Mouse (Mus musculus) MEL (cell line): Measurements from ENCODE around the gene Tsx. TPM values are rescaled to one million over a fixed set of nuclear protein-coding genes. Genes with fewer than 3 reads are reported as not detected.
"Not testable (repeated sequence)": the region's sequence is repeated elsewhere in the genome, so short reads cannot be mapped to it uniquely, and the experiment has no call there.

Experiments used
- DNase-seq: peaks from one replicate; pipeline ENCODE4 v3.0.0; 2011; ENCODE audit warnings: low read depth, low spot score
- H3K27ac ChIP-seq: 2 replicates; pipeline ENCODE4 v1.5.1; 2012; ENCODE audit warnings: low read depth, mild to moderate bottlenecking, control low read depth, low read length, moderate library complexity; ENCODE audit not compliant: control insufficient read depth
- H3K27me3 ChIP-seq, 2 experiments: fragments of 150-350 bp in 1 of 2; sonication (generic) in 1 of 2; 2 replicates each; pipeline ENCODE4 v1.6.1; 2012; ENCODE audit warnings: low read length in 2 of 2, mild to moderate bottlenecking in 2 of 2, improper control_type of control experiment in 1 of 2, moderate library complexity in 1 of 2; ENCODE audit not compliant: insufficient read depth in 2 of 2, control insufficient read depth in 1 of 2
- H3K36me3 ChIP-seq, 2 experiments: 2 replicates each; pipeline ENCODE4 v1.6.1; 2012 to 2014; ENCODE audit warnings: low read length in 2 of 2, improper control_type of control experiment in 1 of 2, inconsistent platforms in 1 of 2, mild to moderate bottlenecking in 1 of 2; ENCODE audit not compliant: insufficient read depth in 2 of 2, control insufficient read depth in 1 of 2
- H3K4me1 ChIP-seq, 2 experiments: fragments of 150-350 bp in 1 of 2; sonication (generic) in 1 of 2; 2 replicates each; pipeline ENCODE4 v1.6.1; 2012; ENCODE audit warnings: low read length in 2 of 2, improper control_type of control experiment in 1 of 2, mild to moderate bottlenecking in 1 of 2; ENCODE audit not compliant: insufficient read depth in 2 of 2, control insufficient read depth in 1 of 2
- H3K4me3 ChIP-seq, 2 experiments: fragments of 150-350 bp in 1 of 2; sonication (generic) in 1 of 2; 2 replicates each; pipeline ENCODE4 v1.5.1; 2012; ENCODE audit warnings: low read depth in 2 of 2, low read length in 2 of 2, mild to moderate bottlenecking in 2 of 2, moderate library complexity in 2 of 2, control low read depth in 1 of 2, improper control_type of control experiment in 1 of 2; ENCODE audit not compliant: control insufficient read depth in 1 of 2, insufficient read depth in 1 of 2
- H3K79me2 ChIP-seq: 2 replicates; pipeline ENCODE4 v1.6.1; 2012; ENCODE audit warnings: mild to moderate bottlenecking, low read length, moderate library complexity; ENCODE audit not compliant: control insufficient read depth, poor library complexity, insufficient read depth
- H3K9ac ChIP-seq: 2 replicates; pipeline ENCODE4 v1.6.1; 2012; ENCODE audit warnings: low read depth, mild to moderate bottlenecking, control low read depth, low read length, moderate library complexity; ENCODE audit not compliant: control insufficient read depth, poor library complexity, severe bottlenecking
- H3K9me3 ChIP-seq: fragments of 150-350 bp; sonication (generic); replicated peaks from 2 replicates; pipeline ENCODE4 v1.6.1; 2012; ENCODE audit warnings: mild to moderate bottlenecking, low read length, improper control_type of control experiment, moderate library complexity; ENCODE audit not compliant: insufficient read depth
- CTCF ChIP-seq, 3 experiments: IDR thresholded peaks in 2 of 3; conservative IDR thresholded peaks in 1 of 3; 2 replicates each; pipeline ENCODE4 v1.5.1; 2011 to 2012; ENCODE audit warnings: low read length in 3 of 3, low read depth in 2 of 3, mild to moderate bottlenecking in 2 of 3, improper control_type of control experiment in 1 of 3, inconsistent platforms in 1 of 3, mixed read lengths in 1 of 3, moderate library complexity in 1 of 3; ENCODE audit not compliant: control insufficient read depth in 1 of 3, insufficient read depth in 1 of 3, poor library complexity in 1 of 3, severe bottlenecking in 1 of 3
- GABPA ChIP-seq: IDR thresholded peaks from 2 replicates; pipeline ENCODE4 v1.6.1; 2012; ENCODE audit warnings: low read depth, mild to moderate bottlenecking, inconsistent platforms, low read length, improper control_type of control experiment, moderate library complexity
- RAD21 ChIP-seq: IDR thresholded peaks from 2 replicates; pipeline ENCODE4 v1.6.1; 2011; ENCODE audit warnings: mild to moderate bottlenecking, low read depth, low read length, improper control_type of control experiment
- SMC3 ChIP-seq: IDR thresholded peaks from 2 replicates; pipeline ENCODE4 v1.6.1; 2011; ENCODE audit warnings: low read depth, low read length, improper control_type of control experiment
- USF1 ChIP-seq: IDR thresholded peaks from 2 replicates; pipeline ENCODE4 v1.6.1; 2014; ENCODE audit warnings: low read depth, mild to moderate bottlenecking, inconsistent platforms, low read length, improper control_type of control experiment, moderate library complexity
- ZC3H11A ChIP-seq: IDR thresholded peaks from 2 replicates; pipeline ENCODE4 v1.6.1; 2012; ENCODE audit warnings: low read depth, mild to moderate bottlenecking, inconsistent platforms, low read length, improper control_type of control experiment
- ZMIZ1 ChIP-seq: IDR thresholded peaks from 2 replicates; pipeline ENCODE4 v1.6.1; 2012; ENCODE audit warnings: low read depth, mild to moderate bottlenecking, inconsistent platforms, low read length, improper control_type of control experiment, moderate library complexity
- polyA plus RNA-seq, 2 experiments: library from polyadenylated mRNA; stranded (reverse) in 1 of 2; unstranded in 1 of 2; fragments of >175 nt in 1 of 2; fragments of >200 nt in 1 of 2; gene quantifications; 2 replicates each; pipeline versions ENCODE4 v1.2.1 to v1.2.4; 2012; ENCODE audit warnings: low replicate concordance in 2 of 2, low read depth in 1 of 2; ENCODE audit not compliant: insufficient read length in 2 of 2, insufficient read depth in 1 of 2, missing spikeins in 1 of 2
- total RNA-seq: library from RNA; depleted of rRNA; stranded (reverse); fragments of 300-350 nt; gene quantifications from 2 replicates; pipeline ENCODE4 v1.2.3, GENCODE M21; 2012

Tsx gene
- total and polyA plus RNA-seq, 3 experiments, result not detected

- H3K9me3 ChIP-seq, result no peaks in the 10 kb centered on the region
- no peaks in the 10 kb centered on the region for H3K36me3 ChIP-seq
- H3K79me2 ChIP-seq, result no peaks in the 10 kb centered on the region
- peak; percentile 73 for DNase-seq
- H3K9ac ChIP-seq, result no peak overlapping the region
- TF ChIP-seq ZMIZ1 (no peak), RAD21 (peak; percentile 25), USF1 (no peak), ZC3H11A (peak; percentile 20; the same call in 1 of the 2 replicates), SMC3 (peak; percentile 31; the same call in 1 of the 2 replicates), CTCF (IDR thresholded peaks at IDR 0.05 in 2 of 3, conservative IDR thresholded peaks at IDR 0.05 in 1 of 3; ENCODE audit: control insufficient read depth in 1 of 3, insufficient read depth in 1 of 3, low read depth in 2 of 3, low read length in 3 of 3, poor library complexity in 1 of 3, severe bottlenecking in 1 of 3) (peak in 2 of 3 experiments; percentile 49 to 57; a peak in 4 of 6 replicates)
- H3K4me1 ChIP-seq, result no peaks in the 10 kb centered on the region
- H3K27ac ChIP-seq, result no peak overlapping the region
- no peaks in the 10 kb centered on the region for H3K27me3 ChIP-seq
- H3K4me3 ChIP-seq, result peak overlapping the region; percentile 36 to 44
Observed at GRCm38 (mm10) chrX:103443755-103444154, 29.5 kb downstream of the Tsx start.

GRCm38 (mm10) chrX:103447539-103448169, 33.4 kb downstream of the Tsx start:
- no peak for TF ChIP-seq GABPA
- no peak for DNase-seq
- Histone ChIP-seq H3K36me3 (no peaks in the 10 kb centered on the region), H3K4me1 (no peaks in the 10 kb centered on the region), H3K27ac (no peak overlapping the region), H3K9me3 (no peaks in the 10 kb centered on the region), H3K4me3 (no peak overlapping the region), H3K9ac (no peak overlapping the region), H3K79me2 (no peaks in the 10 kb centered on the region), H3K27me3 (no peaks in the 10 kb centered on the region)

DNA sequence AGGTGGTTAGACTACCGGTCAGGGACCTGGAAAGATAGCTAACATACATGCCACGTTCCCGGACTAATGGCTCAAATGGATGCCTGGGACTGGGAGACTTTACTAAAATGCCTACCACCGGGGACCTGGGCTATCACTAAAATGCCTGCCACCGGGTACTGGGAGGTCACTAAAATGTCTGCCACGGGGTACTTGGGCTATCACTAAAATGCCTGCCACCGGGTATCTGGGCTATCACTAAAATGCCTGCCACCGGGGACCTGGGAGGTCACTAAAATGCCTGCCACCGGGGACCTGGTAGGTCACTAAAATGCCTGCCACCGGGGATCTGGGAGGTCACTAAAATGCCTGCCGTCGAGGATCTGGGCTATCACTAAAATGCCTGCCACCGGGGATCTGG, 34.2 kb downstream of the Tsx start:
- H3K9me3 ChIP-seq, H3K9ac ChIP-seq, H3K79me2 ChIP-seq, H3K27me3 ChIP-seq, DNase-seq, H3K36me3 ChIP-seq, H3K4me1 ChIP-seq, H3K27ac ChIP-seq, H3K4me3 ChIP-seq: not testable (repeated sequence)

DNA sequence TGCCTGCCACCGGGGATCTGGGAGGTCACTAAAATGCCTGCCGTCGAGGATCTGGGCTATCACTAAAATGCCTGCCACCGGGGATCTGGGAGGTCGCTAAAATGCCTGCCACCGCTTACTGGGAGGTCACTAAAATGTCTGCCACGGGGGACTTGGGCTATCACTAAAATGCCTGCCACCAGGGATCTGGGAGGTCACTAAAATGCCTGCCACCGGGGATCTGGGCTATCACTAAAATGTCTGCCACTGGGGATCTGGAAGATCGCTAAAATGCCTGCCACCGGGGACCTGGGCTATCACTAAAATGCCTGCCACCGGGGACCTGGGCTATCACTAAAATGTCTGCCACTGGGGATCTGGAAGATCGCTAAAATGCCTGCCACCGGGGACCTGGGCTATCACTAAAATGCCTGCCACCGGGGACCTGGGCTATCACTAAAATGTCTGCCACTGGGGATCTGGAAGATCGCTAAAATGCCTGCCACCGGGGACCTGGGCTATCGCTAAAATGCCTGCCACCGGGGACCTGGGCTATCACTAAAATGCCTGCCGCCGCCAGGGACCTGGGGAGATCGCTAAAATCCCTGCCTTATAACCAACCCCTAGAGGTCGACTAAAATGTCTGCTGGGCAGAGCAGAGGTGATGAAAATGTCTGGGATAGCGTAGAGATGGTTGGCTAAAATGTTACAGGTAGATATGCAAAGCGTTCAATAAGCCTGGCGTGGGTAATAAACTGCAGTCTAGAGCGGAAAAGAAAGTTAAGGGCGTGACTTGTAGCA, 34.9 kb downstream of the Tsx start:
- not testable (repeated sequence) for DNase-seq, H3K36me3 ChIP-seq, H3K27ac ChIP-seq, H3K9me3 ChIP-seq, H3K4me1 ChIP-seq, H3K9ac ChIP-seq, H3K79me2 ChIP-seq, H3K4me3 ChIP-seq, H3K27me3 ChIP-seq
